Mouse (Mus musculus): ENCODE measurements at regions not wholly inside any gene's neighbourhood (a gene's known extent, or its start where the extent isn't known, plus 50 kb on each side); places are given as distances from the start of the nearest gene placed in this dataset.
A peak's percentile ranks its signal among the peaks of the same experiment; 100 is the strongest.
"Not testable (repeated sequence)": the region's sequence is repeated elsewhere in the genome, so short reads cannot be mapped to it uniquely, and the experiment has no call there.

- DNase-seq (ENCODE audit: low spot score in 2 of 2), result no peak
Observed at GRCm38 (mm10) chr11:16638349-16638748, 113.7 kb upstream of the Egfr start.

- DNase-seq (ENCODE audit: low spot score in 2 of 2), result no peak
Observed at GRCm38 (mm10) chr11:16649599-16649998, 102.4 kb upstream of the Egfr start.

- DNase-seq (ENCODE audit: low spot score in 2 of 2), result no peak
Observed at GRCm38 (mm10) chr11:16663806-16664205, 88.2 kb upstream of the Egfr start.

- peak; percentile 13 to 23 for DNase-seq (ENCODE audit: low spot score in 2 of 2)
Observed at GRCm38 (mm10) chr11:16669453-16670251, 82.4 kb upstream of the Egfr start.

- no peak for DNase-seq (ENCODE audit: low spot score in 2 of 2)
Observed at GRCm38 (mm10) chr11:16670282-16670681, 81.7 kb upstream of the Egfr start.

- DNase-seq (ENCODE audit: low spot score in 2 of 2), result not testable (repeated sequence)
Observed at GRCm38 (mm10) chr11:16675951-16676350, 76.1 kb upstream of the Egfr start.

GRCm38 (mm10) chr11:16683538-16683937, 68.5 kb upstream of the Egfr start:
- DNase-seq (ENCODE audit: low spot score in 2 of 2), result no peak

GRCm38 (mm10) chr11:16695596-16695995, 56.4 kb upstream of the Egfr start:
- no peak for DNase-seq (ENCODE audit: low spot score in 2 of 2)

GRCm38 (mm10) chr11:16696787-16697186, 55.2 kb upstream of the Egfr start:
- no peak for DNase-seq (ENCODE audit: low spot score in 2 of 2)

- no peak for DNase-seq (ENCODE audit: low spot score in 2 of 2)
Observed at GRCm38 (mm10) chr11:16701826-16702225, 50.2 kb upstream of the Egfr start.

Data from heart, adult 9 months (tissue).